In genomic region chr9:95783646-95784293, GRCm38 (mm10) we compare ENCODE assay signal across 13 mouse cellular contexts. TPM values are rescaled to one million over a fixed set of nuclear protein-coding genes. Genes with fewer than 3 reads are reported as not detected.
A peak's percentile ranks its signal among the peaks of the same experiment; 100 is the strongest.
DNase-seq lines count a peak whose midpoint lies in the region; ATAC-seq and TF ChIP-seq lines count a peak whose summit lies in the region.
"Had no signal": no experiment of that assay in that cellular context is flagged by ENCODE, and none has a peak within 500 bp of the region (broad histone marks: within the 10 kb centered on the region; RNA-seq: fewer than 3 reads in every experiment).

No protein-coding gene starts in this region.

- no peaks in the 10 kb centered on the region for H3K27me3 ChIP-seq in forebrain, embryonic 15.5 days
- H3K27me3 ChIP-seq in forebrain, embryonic 10.5 days (ENCODE audit: poor library complexity, severe bottlenecking) = no peaks in the 10 kb centered on the region
- no peaks in the 10 kb centered on the region for H3K27me3 ChIP-seq in hindbrain, postnatal 0 days (ENCODE audit: insufficient read depth, low read length)
- H3K27me3 ChIP-seq in hindbrain, embryonic 12.5 days = no peaks in the 10 kb centered on the region
- no peaks in the 10 kb centered on the region for H3K27me3 ChIP-seq in neural tube, embryonic 12.5 days (replicated peaks)
- H3K27me3 ChIP-seq: liver, embryonic 13.5 days had no signal

- H3K4me3 ChIP-seq in forebrain, embryonic 15.5 days = no peak overlapping the region
- H3K4me3 ChIP-seq in forebrain, embryonic 10.5 days = no peak overlapping the region
- no peak overlapping the region for H3K4me3 ChIP-seq in hindbrain, postnatal 0 days (ENCODE audit: low read length)
- H3K4me3 ChIP-seq in hindbrain, embryonic 12.5 days = no peak overlapping the region
- no peak overlapping the region for H3K4me3 ChIP-seq in neural tube, embryonic 12.5 days
- H3K4me3 ChIP-seq: liver, embryonic 13.5 days had no signal

- no peaks in the 10 kb centered on the region for H3K4me1 ChIP-seq in forebrain, embryonic 15.5 days
- H3K4me1 ChIP-seq in forebrain, embryonic 10.5 days = peaks cover 8% of the 10 kb centered on the region
- H3K4me1 ChIP-seq in hindbrain, postnatal 0 days (ENCODE audit: insufficient read depth, low read length) = 0 out of 2 replicates have a peak, but pooled peaks cover 4% of the 10 kb centered on the region
- 0 out of 2 replicates have a peak, but pooled peaks cover 2% of the 10 kb centered on the region for H3K4me1 ChIP-seq in hindbrain, embryonic 12.5 days
- H3K4me1 ChIP-seq in neural tube, embryonic 12.5 days = no peaks in the 10 kb centered on the region
- H3K4me1 ChIP-seq: liver, embryonic 13.5 days had no signal

- H3K9me3 ChIP-seq in forebrain, embryonic 15.5 days = no peaks in the 10 kb centered on the region
- no peaks in the 10 kb centered on the region for H3K9me3 ChIP-seq in forebrain, embryonic 10.5 days
- no peaks in the 10 kb centered on the region for H3K9me3 ChIP-seq in hindbrain, postnatal 0 days (ENCODE audit: low read length)
- H3K9me3 ChIP-seq in hindbrain, embryonic 12.5 days (replicated peaks) = no peaks in the 10 kb centered on the region
- H3K9me3 ChIP-seq in neural tube, embryonic 12.5 days = no peaks in the 10 kb centered on the region
- H3K9me3 ChIP-seq: liver, embryonic 13.5 days had no signal

- no peaks in the 10 kb centered on the region for H3K36me3 ChIP-seq in forebrain, embryonic 15.5 days
- H3K36me3 ChIP-seq in forebrain, embryonic 10.5 days (replicated peaks) = no peaks in the 10 kb centered on the region
- H3K36me3 ChIP-seq in hindbrain, postnatal 0 days (ENCODE audit: insufficient read depth, low read length) = no peaks in the 10 kb centered on the region
- no peaks in the 10 kb centered on the region for H3K36me3 ChIP-seq in hindbrain, embryonic 12.5 days
- no peaks in the 10 kb centered on the region for H3K36me3 ChIP-seq in neural tube, embryonic 12.5 days
- H3K36me3 ChIP-seq: liver, embryonic 13.5 days had no signal

- ATAC-seq in forebrain, embryonic 15.5 days (replicated peaks) = peak; percentile 52; the same call in 1 of the 2 replicates
- 0 out of 2 replicates have a peak, but pooled peaks have one; percentile 29 for ATAC-seq in hindbrain, postnatal 0 days
- ATAC-seq in hindbrain, embryonic 12.5 days (ENCODE audit: low FRiP score) = no peak
- ATAC-seq in neural tube, embryonic 12.5 days (ENCODE audit: low FRiP score, low read depth) = peak; percentile 37; the same call in 1 of the 2 replicates
- ATAC-seq: Patski had no signal

- no peak overlapping the region for H3K27ac ChIP-seq in forebrain, embryonic 15.5 days (replicated peaks)
- H3K27ac ChIP-seq in forebrain, embryonic 10.5 days = no peak overlapping the region
- H3K27ac ChIP-seq in hindbrain, postnatal 0 days = no peak overlapping the region
- no peak overlapping the region for H3K27ac ChIP-seq in hindbrain, embryonic 12.5 days
- H3K27ac ChIP-seq in neural tube, embryonic 12.5 days = no peak overlapping the region
- H3K27ac ChIP-seq: liver, embryonic 13.5 days had no signal

- H3K9ac ChIP-seq in forebrain, embryonic 15.5 days (replicated peaks) = no peak overlapping the region
- no peak overlapping the region for H3K9ac ChIP-seq in hindbrain, postnatal 0 days (replicated peaks; ENCODE audit: low read length)
- no peak overlapping the region for H3K9ac ChIP-seq in hindbrain, embryonic 12.5 days
- no peak overlapping the region for H3K9ac ChIP-seq in neural tube, embryonic 12.5 days
- H3K9ac ChIP-seq: liver, embryonic 13.5 days had no signal

- WGBS in forebrain, embryonic 15.5 days = 81% methylated on average over 17 of the region's 17 CpGs
- 86% methylated on average over 17 of the region's 17 CpGs for WGBS in forebrain, embryonic 10.5 days
- 61% methylated on average over 17 of the region's 17 CpGs for WGBS in hindbrain, postnatal 0 days
- WGBS in hindbrain, embryonic 12.5 days = 69% methylated on average over 17 of the region's 17 CpGs
- 71% methylated on average over 17 of the region's 17 CpGs for WGBS in neural tube, embryonic 12.5 days

- DNase-seq in forebrain, embryonic 10.5 days (ENCODE audit: extremely low spot score, low spot score) = no peak
- DNase-seq in hindbrain, postnatal 0 days (ENCODE audit: low spot score) = peak; percentile 4
- no peak for DNase-seq in neural tube, embryonic 10.5 days (ENCODE audit: extremely low spot score, low spot score)
- DNase-seq in urinary bladder, adult 18-20 months (ENCODE audit: low spot score in 2 of 2) = no peak
- no peak for DNase-seq in B cell, adult 2 months
- DNase-seq: adrenal gland, postnatal 14 days; liver, embryonic 13.5 days; thymus, postnatal 4 days had no signal

- no peak for TF ChIP-seq CTCF in hindbrain, postnatal 0 days (IDR thresholded peaks at IDR 0.05; ENCODE audit: low read depth)

- H3K4me2 ChIP-seq in forebrain, embryonic 15.5 days (replicated peaks) = no peak overlapping the region
- peak overlapping the region; percentile 39 for H3K4me2 ChIP-seq in hindbrain, postnatal 0 days (ENCODE audit: low read depth, low read length)
- H3K4me2 ChIP-seq in hindbrain, embryonic 12.5 days (replicated peaks) = no peak overlapping the region
- H3K4me2 ChIP-seq in neural tube, embryonic 12.5 days (replicated peaks) = no peak overlapping the region
- H3K4me2 ChIP-seq: liver, embryonic 13.5 days had no signal

RNA-seq across cellular contexts. Expression of gene Trpc1, which starts 33.6 kb away (rescaled TPM):
- polyA plus RNA-seq in forebrain, embryonic 15.5 days (2015; fragmentation: Nextera tagmentation; extraction: Ambion mirVana) = 6.5 and 6.9 TPM in 2 replicates
- polyA plus RNA-seq in forebrain, embryonic 10.5 days (2016; fragmentation: Nextera tagmentation; extraction: Ambion mirVana) = 1.5 and 2.0 TPM in 2 replicates
- 22.9 and 23.2 TPM in 2 replicates for total RNA-seq in hindbrain, postnatal 0 days (2014; rRNA removed)
- 8.8 and 9.6 TPM in 2 replicates for polyA plus RNA-seq in hindbrain, postnatal 0 days (2015; fragmentation: Nextera tagmentation; extraction: Ambion mirVana)
- 5.5 and 5.9 TPM in 2 replicates for polyA plus RNA-seq in hindbrain, embryonic 12.5 days (2016; fragmentation: Nextera tagmentation; extraction: Ambion mirVana)
- polyA plus RNA-seq in neural tube, embryonic 12.5 days (2016; fragmentation: Nextera tagmentation; extraction: Ambion mirVana) = 4.3 and 4.7 TPM in 2 replicates
- total RNA-seq: megakaryocyte, adult 5-6 weeks had no signal
